Mouse (Mus musculus) frontal cortex, adult (tissue): ENCODE data around the gene A530032D15Rik.
"Not testable (repeated sequence)": the region's sequence is repeated elsewhere in the genome, so short reads cannot be mapped to it uniquely, and the experiment has no call there.

ENCODE experiments used
- ATAC-seq: cut with Nextera tagmentation; 2 replicates; pipeline ENCODE4 v1.9.2; 2017; ENCODE audit warnings: mild to moderate bottlenecking, moderate library complexity, mixed read lengths; ENCODE audit not compliant: low TSS enrichment

Gene A530032D15Rik

DNA sequence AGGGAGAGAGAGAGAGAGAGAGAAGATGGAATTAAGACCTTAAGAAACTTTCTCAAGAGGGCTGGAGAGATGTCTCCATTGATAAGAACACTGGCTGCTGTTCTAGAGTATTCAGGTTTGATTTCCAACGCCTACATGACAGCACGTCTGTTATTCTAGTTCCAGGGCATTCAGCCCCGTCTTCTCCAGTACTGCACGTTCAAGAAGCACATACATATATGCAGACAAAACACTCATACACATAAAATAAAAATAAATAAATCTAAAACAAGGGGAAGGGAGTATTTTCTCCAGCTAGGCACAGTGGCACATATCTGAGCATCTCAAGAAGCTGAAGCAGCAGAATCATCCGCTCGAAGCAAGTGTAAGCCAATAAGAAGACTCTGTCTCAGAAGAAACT lies 73.9 kb downstream of the A530032D15Rik start:
- not testable (repeated sequence) for ATAC-seq

DNA sequence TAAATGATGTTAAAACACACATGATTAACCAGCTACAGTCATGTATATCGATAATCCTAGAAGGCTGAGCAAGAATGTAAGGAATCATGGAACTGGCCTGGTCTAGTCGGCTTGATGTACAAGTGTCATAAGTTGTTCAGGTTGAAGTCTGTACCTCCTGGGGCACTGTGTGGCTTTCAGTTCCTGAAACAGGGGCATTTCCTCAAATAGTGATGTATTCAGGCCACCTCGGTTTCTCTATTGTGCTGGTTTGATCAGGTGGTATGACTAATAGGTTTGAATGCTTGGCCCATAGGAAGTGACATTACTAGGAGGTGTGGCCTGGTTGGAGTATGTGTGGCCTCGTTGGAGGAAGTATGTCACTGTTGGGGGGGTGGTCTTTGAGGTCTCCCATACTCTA lies 75.3 kb downstream of the A530032D15Rik start:
- not testable (repeated sequence) for ATAC-seq

DNA sequence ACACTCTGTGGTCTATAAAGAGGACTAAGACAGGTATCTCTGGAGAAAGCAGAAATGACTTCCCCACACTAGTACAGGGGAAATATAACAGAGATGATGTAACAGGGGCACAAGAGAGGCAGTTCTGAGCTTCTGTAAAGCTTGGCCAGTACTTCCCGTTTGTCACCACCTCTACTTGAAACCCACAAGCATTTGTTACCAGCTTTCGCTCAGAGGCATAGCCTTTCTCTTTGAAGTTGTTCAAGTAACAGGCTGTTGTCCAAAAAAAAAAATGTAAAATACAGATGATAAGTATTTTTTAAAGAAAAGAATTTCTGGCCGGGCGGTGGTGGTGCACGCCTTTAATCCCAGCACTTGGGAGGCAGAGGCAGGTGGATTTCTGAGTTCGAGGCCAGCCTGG lies 76.0 kb downstream of the A530032D15Rik start:
- not testable (repeated sequence) for ATAC-seq
